Mouse (Mus musculus) myocyte (in vitro differentiated cells): Measurements from ENCODE around the gene Ly75.

Source experiments
- E2F4 ChIP-seq: IDR thresholded peaks from one replicate; pipeline ENCODE4 v1.6.1; 2011; ENCODE audit warnings: mild to moderate bottlenecking, control low read depth, moderate library complexity; ENCODE audit not compliant: insufficient read depth
- POLR2A ChIP-seq: IDR thresholded peaks from one replicate; pipeline ENCODE4 v1.6.1; 2011; ENCODE audit warnings: low read depth, mild to moderate bottlenecking, control low read depth, moderate library complexity; ENCODE audit not compliant: insufficient read length
- POLR2AphosphoS2 ChIP-seq: IDR thresholded peaks from one replicate; pipeline ENCODE4 v1.6.1; 2011; ENCODE audit warnings: low read depth, control low read depth; ENCODE audit not compliant: insufficient read length
- USF1 ChIP-seq: IDR thresholded peaks from one replicate; pipeline ENCODE4 v1.6.1; 2011; ENCODE audit warnings: low read depth, mild to moderate bottlenecking, control low read depth, moderate library complexity

DNA sequence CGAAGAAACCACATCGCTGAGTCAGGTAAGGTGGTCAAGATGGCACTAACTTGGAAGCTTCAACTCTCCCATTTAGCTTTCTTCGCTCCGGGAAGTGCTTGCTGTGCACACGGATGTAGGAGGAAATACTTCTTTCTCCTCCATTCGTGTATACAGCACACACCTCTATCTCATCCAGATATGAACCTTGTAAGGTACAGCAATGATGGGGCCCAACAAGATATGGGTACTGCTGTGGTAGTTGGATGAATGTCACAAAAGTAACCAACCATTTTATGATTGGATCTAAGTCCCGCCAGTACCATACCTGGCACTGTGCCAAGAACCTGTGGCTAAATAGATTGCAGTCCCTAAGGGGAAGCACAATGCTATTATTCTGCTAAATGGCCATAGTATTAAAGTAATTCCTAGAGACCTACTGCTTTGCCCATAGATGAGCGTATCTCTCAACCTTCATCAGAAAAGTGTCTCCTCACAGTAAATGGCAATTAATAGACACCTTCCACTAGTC is 97.9 kb downstream of the Ly75 start:
- TF ChIP-seq POLR2A (no peak), POLR2AphosphoS2 (no peak), USF1 (no peak), E2F4 (no peak)
